Mouse (Mus musculus) MEL (cell line): ENCODE results near the gene Car4. TPM values are rescaled to one million over a fixed set of nuclear protein-coding genes. Genes with fewer than 3 reads are reported as not detected.

Experiments used
- polyA plus RNA-seq, 2 experiments: library from polyadenylated mRNA; stranded (reverse) in 1 of 2; unstranded in 1 of 2; fragments of >175 nt in 1 of 2; fragments of >200 nt in 1 of 2; gene quantifications; 2 replicates each; pipeline versions ENCODE4 v1.2.1 to v1.2.4; 2012; ENCODE audit warnings: low replicate concordance in 2 of 2, low read depth in 1 of 2; ENCODE audit not compliant: insufficient read length in 2 of 2, insufficient read depth in 1 of 2, missing spikeins in 1 of 2
- total RNA-seq: library from RNA; depleted of rRNA; stranded (reverse); fragments of 300-350 nt; gene quantifications from 2 replicates; pipeline ENCODE4 v1.2.3, GENCODE M21; 2012; rRNA removed

Gene Car4
- total and polyA plus RNA-seq, 3 experiments, result not detected

Other genes starting within 250 kb of the Car4 start
- gene Mrm1, start 138.3 kb upstream of the Car4 start, total RNA-seq, result 37.8 and 41.6 TPM in 2 replicates
- gene Mrm1, start 138.3 kb upstream of the Car4 start, polyA plus RNA-seq, result 10 to 100 TPM in 1 of 2 experiments, not detected in 1; 23.2 TPM
- gene Dhrs11, start 128.8 kb upstream of the Car4 start, total RNA-seq, result 29.4 and 36.6 TPM in 2 replicates
- 10 to 100 TPM in 1 of 2 experiments, not detected in 1; 37.7 TPM for gene Dhrs11, start 128.8 kb upstream of the Car4 start, polyA plus RNA-seq
- 55.4 and 65.2 TPM in 2 replicates for gene Ggnbp2, start 87.0 kb upstream of the Car4 start, total RNA-seq
- gene Ggnbp2, start 87.0 kb upstream of the Car4 start, polyA plus RNA-seq, result 10 to 100 TPM; 83.0 to 89.6 TPM
- gene Myo19, start 77.6 kb upstream of the Car4 start, total RNA-seq, result 11.5 and 14.9 TPM in 2 replicates
- gene Myo19, start 77.6 kb upstream of the Car4 start, polyA plus RNA-seq, result 10 to 100 TPM in 1 of 2 experiments, not detected in 1; 27.1 TPM
- 2.5 and 2.7 TPM in 2 replicates for gene Pigw, start 77.5 kb upstream of the Car4 start, total RNA-seq
- 1 to 10 TPM in 1 of 2 experiments, not detected in 1; 3.5 TPM for gene Pigw, start 77.5 kb upstream of the Car4 start, polyA plus RNA-seq
- gene Znhit3, start 41.4 kb upstream of the Car4 start, total RNA-seq, result 67.7 and 76.1 TPM in 2 replicates
- 10 to 100 TPM in 1 of 2 experiments, not detected in 1; 49.6 TPM for gene Znhit3, start 41.4 kb upstream of the Car4 start, polyA plus RNA-seq
- gene Usp32, start 182.4 kb downstream of the Car4 start, total RNA-seq, result 11.3 and 12.5 TPM in 2 replicates
- 10 to 100 TPM in 1 of 2 experiments, not detected in 1; 11.5 TPM for gene Usp32, start 182.4 kb downstream of the Car4 start, polyA plus RNA-seq
- not detected in 2 replicates for gene 1700125H20Rik, start 212.6 kb downstream of the Car4 start, total RNA-seq
- not detected for gene 1700125H20Rik, start 212.6 kb downstream of the Car4 start, polyA plus RNA-seq